Mouse (Mus musculus) G1E (cell line): ENCODE results near the gene Lzts2. TPM values are rescaled to one million over a fixed set of nuclear protein-coding genes. Genes with fewer than 3 reads are reported as not detected.

Source experiments
- ATAC-seq: 2 replicates; pipeline ENCODE4 v1.8.0; 2016; ENCODE audit warnings: mild to moderate bottlenecking; ENCODE audit not compliant: insufficient number of reproducible peaks, poor library complexity, low FRiP score, severe bottlenecking; ENCODE audit errors: extremely low read depth
- DNase-seq: peaks from one replicate; pipeline ENCODE4 v3.0.0; 2012; ENCODE audit warnings: low spot score
- H3K27me3 ChIP-seq: 2 replicates; pipeline ENCODE4 v1.6.1; 2012; ENCODE audit warnings: mild to moderate bottlenecking, low read length, inconsistent platforms; ENCODE audit not compliant: insufficient read depth
- H3K36me3 ChIP-seq: replicated peaks from 2 replicates; pipeline ENCODE3; 2012; ENCODE audit warnings: mild to moderate bottlenecking, inconsistent platforms
- H3K4me1 ChIP-seq: 2 replicates; pipeline ENCODE4 v1.6.1; 2012; ENCODE audit warnings: low read depth, low read length, inconsistent platforms, mixed read lengths; ENCODE audit not compliant: insufficient read depth
- H3K4me3 ChIP-seq: 2 replicates; pipeline ENCODE4 v1.5.1; 2012; ENCODE audit warnings: low read depth, mild to moderate bottlenecking, inconsistent platforms, low read length, moderate library complexity, mixed read lengths
- H3K9me3 ChIP-seq: replicated peaks from 2 replicates; pipeline ENCODE4 v1.6.1; 2012; ENCODE audit warnings: inconsistent platforms
- CTCF ChIP-seq: IDR thresholded peaks from 2 replicates; pipeline ENCODE4 v1.5.1; 2012; ENCODE audit warnings: low read depth, low read length, inconsistent platforms, mixed read lengths
- GATA1 ChIP-seq: IDR thresholded peaks from 2 replicates; pipeline ENCODE4 v1.6.1; 2012; ENCODE audit warnings: borderline replicate concordance, low read length, inconsistent platforms, mixed read lengths
- GATA2 ChIP-seq: IDR thresholded peaks from 2 replicates; pipeline ENCODE4 v1.6.1; 2012; ENCODE audit warnings: low read depth, low read length, inconsistent platforms, borderline replicate concordance
- POLR2AphosphoS5 ChIP-seq: IDR thresholded peaks from 2 replicates; pipeline ENCODE4 v1.6.1; 2012; ENCODE audit warnings: low read depth, low read length, inconsistent platforms; ENCODE audit not compliant: insufficient replicate concordance
- TAL1 ChIP-seq: conservative IDR thresholded peaks from 2 replicates; pipeline ENCODE4 v1.6.1; 2012; ENCODE audit warnings: low read depth, low read length, inconsistent platforms, mixed read lengths
- polyA plus RNA-seq: library from polyadenylated mRNA; stranded (reverse); fragments of >175 nt; gene quantifications from 2 replicates; pipeline ENCODE4 v1.2.3, GENCODE M21; 2012
- total RNA-seq, 2 experiments: library from RNA; stranded (forward) in 1 of 2; stranded (reverse) in 1 of 2; fragments of 200-1000 nt in 1 of 2; fragments of >200 nt in 1 of 2; fragmentation: Nextera tagmentation in 1 of 2; gene quantifications; 2 replicates each; pipeline ENCODE4 v1.2.3; 2014 to 2017

Lzts2 gene
- total and polyA plus RNA-seq, 3 experiments: 21.7 to 122 (median 32.7) TPM

- ATAC-seq: no peak
- TF ChIP-seq GATA2 (no peak), CTCF (no peak), TAL1 (no peak), GATA1 (no peak)
- H3K4me1 ChIP-seq: peaks cover 63% of the 10 kb centered on the region
Measured at GRCm38 (mm10) chr19:45007021-45007420, 7.2 kb upstream of the Lzts2 start.

GRCm38 (mm10) chr19:45007425-45008191 is 6.6 kb upstream of the Lzts2 start:
- ATAC-seq (no peak), DNase-seq (no peak)
- H3K4me3 ChIP-seq: peak overlapping the region; percentile 96
- H3K27me3 ChIP-seq: no peaks in the 10 kb centered on the region
- H3K4me1 ChIP-seq: peaks cover 60% of the 10 kb centered on the region
- no peaks in the 10 kb centered on the region for H3K9me3 ChIP-seq
- TF ChIP-seq GATA1 (no peak), POLR2AphosphoS5 (no peak), TAL1 (no peak), GATA2 (no peak), CTCF (no peak)
- H3K36me3 ChIP-seq: peaks cover 83% of the 10 kb centered on the region

More at GRCm38 (mm10) chr19:45007021-45007420, 7.2 kb upstream of the Lzts2 start:
- Histone ChIP-seq H3K36me3 (peaks cover 83% of the 10 kb centered on the region), H3K4me3 (peak overlapping the region; percentile 96), H3K9me3 (no peaks in the 10 kb centered on the region), H3K27me3 (no peaks in the 10 kb centered on the region)
- DNase-seq: peak; percentile 34

- Histone ChIP-seq H3K4me1 (peaks cover 62% of the 10 kb centered on the region), H3K4me3 (no peak overlapping the region), H3K9me3 (no peaks in the 10 kb centered on the region), H3K27me3 (no peaks in the 10 kb centered on the region), H3K36me3 (peaks cover 63% of the 10 kb centered on the region)
- ATAC-seq: no peak
- TF ChIP-seq POLR2AphosphoS5 (no peak), CTCF (no peak), TAL1 (no peak), GATA2 (no peak), GATA1 (no peak)
- DNase-seq: no peak
Measured at GRCm38 (mm10) chr19:45010646-45011045, 3.6 kb upstream of the Lzts2 start.

GRCm38 (mm10) chr19:45012219-45012618 is 2.0 kb upstream of the Lzts2 start:
- H3K36me3 ChIP-seq: peaks cover 59% of the 10 kb centered on the region

GRCm38 (mm10) chr19:45012636-45013035 is 1.6 kb upstream of the Lzts2 start:
- H3K36me3 ChIP-seq: peaks cover 55% of the 10 kb centered on the region
- H3K4me1 ChIP-seq: peaks cover 67% of the 10 kb centered on the region
- DNase-seq: no peak

More at GRCm38 (mm10) chr19:45012219-45012618, 2.0 kb upstream of the Lzts2 start:
- no peaks in the 10 kb centered on the region for H3K27me3 ChIP-seq
- H3K4me3 ChIP-seq: no peak overlapping the region
- no peak for DNase-seq
- no peak for ATAC-seq
- no peaks in the 10 kb centered on the region for H3K9me3 ChIP-seq
- peaks cover 68% of the 10 kb centered on the region for H3K4me1 ChIP-seq
- TF ChIP-seq GATA2: no peak
- no peak for TF ChIP-seq CTCF
- no peak for TF ChIP-seq POLR2AphosphoS5
- no peak for TF ChIP-seq TAL1
- no peak for TF ChIP-seq GATA1

GRCm38 (mm10) chr19:45013581-45014225 is 511 bp upstream of the Lzts2 start:
- Histone ChIP-seq H3K4me1 (peaks cover 61% of the 10 kb centered on the region), H3K36me3 (peaks cover 44% of the 10 kb centered on the region), H3K27me3 (no peaks in the 10 kb centered on the region), H3K4me3 (peak overlapping the region; percentile 76; the same call in 1 of the 2 replicates), H3K9me3 (no peaks in the 10 kb centered on the region)
- no peak for TF ChIP-seq POLR2AphosphoS5
- TF ChIP-seq GATA1: no peak
- no peak for TF ChIP-seq TAL1
- TF ChIP-seq CTCF: no peak
- TF ChIP-seq GATA2: no peak
- ATAC-seq (no peak), DNase-seq (no peak)

More at GRCm38 (mm10) chr19:45012636-45013035, 1.6 kb upstream of the Lzts2 start:
- no peak overlapping the region for H3K4me3 ChIP-seq
- TF ChIP-seq TAL1: no peak
- no peak for TF ChIP-seq GATA1
- no peak for TF ChIP-seq POLR2AphosphoS5
- no peak for TF ChIP-seq GATA2
- TF ChIP-seq CTCF: no peak
- no peaks in the 10 kb centered on the region for H3K9me3 ChIP-seq
- no peaks in the 10 kb centered on the region for H3K27me3 ChIP-seq
- no peak for ATAC-seq
